Mouse (Mus musculus): ENCODE data around the gene Ciz1. TPM values are rescaled to one million over a fixed set of nuclear protein-coding genes. Genes with fewer than 3 reads are reported as not detected.

The Ciz1 gene
- total RNA-seq, 2 experiments from 2014 or later: 89.7 to 90.1 TPM

DNA sequence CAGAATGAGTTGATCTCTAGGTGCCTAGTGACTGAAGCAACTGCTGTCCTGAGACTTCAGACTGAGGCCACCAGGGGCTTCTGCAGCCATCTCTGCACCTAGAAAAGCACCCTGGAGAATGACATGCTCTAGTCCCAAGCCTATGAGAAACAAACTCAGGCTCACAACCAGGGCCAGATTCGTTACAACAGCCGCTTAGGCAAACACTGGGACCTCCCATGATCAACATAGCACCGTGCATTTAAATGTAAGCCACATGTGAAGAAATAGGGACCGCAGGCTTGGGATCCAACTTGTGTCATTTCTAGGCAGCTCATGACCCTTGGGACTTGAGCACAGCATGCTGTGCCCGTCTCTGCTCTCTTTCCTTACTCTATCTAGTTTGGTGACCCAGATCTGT lies 75.6 kb downstream of the Ciz1 start:
- Histone ChIP-seq H3K27ac (peak overlapping the region; percentile 5; the same call in 1 of the 2 replicates), H3K4me3 (peak overlapping the region; percentile 59)
- TF ChIP-seq CTCF (IDR thresholded peaks at IDR 0.05): no peak; the same call in 1 of the 2 replicates
- intact Hi-C loops (cut with DNase I): no loop called here
- DNase-seq (ENCODE audit: extremely low spot score in 1 of 2, low spot score in 2 of 2): no peak

DNA sequence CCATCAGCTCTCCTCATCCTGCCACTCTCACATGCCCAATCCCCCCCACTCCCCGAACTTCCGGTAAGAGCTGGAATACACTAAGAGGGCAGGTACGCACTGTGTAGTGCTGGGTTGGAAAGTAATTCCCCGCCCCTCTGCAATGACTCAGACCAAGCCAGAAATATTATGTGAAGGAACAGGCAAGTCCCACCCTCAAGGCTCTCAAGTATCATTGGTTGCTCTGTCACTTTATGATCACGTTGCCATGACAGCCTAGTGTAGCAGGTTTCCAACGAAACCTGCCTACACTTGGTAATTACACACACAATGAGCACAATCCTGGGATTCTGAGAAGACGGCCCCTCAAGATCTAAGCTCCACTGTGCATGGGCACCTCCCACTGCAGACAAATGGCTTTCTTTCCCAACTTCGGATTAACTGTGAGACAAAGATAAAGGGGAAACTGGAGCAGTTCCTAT lies 76.2 kb downstream of the Ciz1 start:
- Histone ChIP-seq H3K4me3 (peak overlapping the region; percentile 59), H3K27ac (peak overlapping the region; percentile 72)
- DNase-seq (ENCODE audit: extremely low spot score in 1 of 2, low spot score in 2 of 2): peak; percentile 47 to 65
- intact Hi-C loops (cut with DNase I): no loop called here
- no peak for TF ChIP-seq CTCF (IDR thresholded peaks at IDR 0.05)

DNA sequence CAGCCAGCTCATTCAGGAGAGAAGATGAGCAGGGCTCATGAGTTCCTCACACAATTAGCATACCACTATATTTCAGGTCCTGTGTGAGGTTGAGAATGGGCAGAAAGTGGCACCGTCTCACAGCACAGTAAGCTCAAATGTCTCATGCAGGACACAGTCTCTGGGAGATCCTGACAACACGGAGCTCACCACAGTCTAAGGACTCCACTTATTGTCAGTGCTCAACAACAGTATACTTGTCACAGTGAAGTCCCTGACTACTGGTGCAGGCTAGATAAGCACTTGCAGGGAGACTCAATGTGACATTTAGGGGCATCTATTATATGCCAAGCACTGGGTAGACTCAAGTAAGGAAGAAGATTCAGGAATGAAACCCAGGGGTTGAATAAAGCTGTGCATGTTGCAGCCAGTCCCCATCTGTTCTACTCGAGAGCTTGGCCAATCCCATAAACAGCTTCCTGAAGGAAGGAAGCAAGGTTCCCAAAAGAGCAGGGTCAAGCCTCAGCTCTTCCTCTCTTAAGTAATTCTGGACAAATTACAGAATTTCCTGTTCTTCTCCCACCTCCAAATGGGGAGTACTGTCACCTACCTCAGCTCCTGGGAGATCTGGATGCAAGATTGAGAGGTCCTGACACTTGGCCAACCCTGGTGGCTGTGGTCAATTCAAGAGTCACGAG lies 77.2 kb downstream of the Ciz1 start:
- no peak for TF ChIP-seq CTCF (IDR thresholded peaks at IDR 0.05)
- intact Hi-C loops (cut with DNase I): no loop called here
- DNase-seq (ENCODE audit: extremely low spot score in 1 of 2, low spot score in 2 of 2): no peak
- Histone ChIP-seq H3K4me3 (peak overlapping the region; percentile 59), H3K27ac (peak overlapping the region; percentile 72; the same call in 1 of the 2 replicates)

Small RNA genes lying within 50 kb of the gene (microRNA-seq; reads per million reads assigned to microRNA genes)
- gene Gm23363 (0.24 to 1.4 reads per million in 2 experiments), gene Mir199b (0 to 0.48 reads per million in 2 experiments)

Other genes starting within 250 kb of the Ciz1 start
- gene Prrc2b, start 201.2 kb upstream of the Ciz1 start, total RNA-seq (2021): 100 to 1,000 TPM; 268 to 280 TPM
- 10 to 100 TPM; 23.7 to 25.3 TPM for gene Pomt1, start 115.7 kb upstream of the Ciz1 start, total RNA-seq (2021)
- 10 to 100 TPM; 45.9 to 47.1 TPM for gene Uck1, start 92.2 kb upstream of the Ciz1 start, total RNA-seq (2021)
- gene Golga2, start 64.9 kb upstream of the Ciz1 start, total RNA-seq (2021): 10 to 100 TPM; 83.2 to 86.4 TPM
- gene Swi5, start 64.3 kb upstream of the Ciz1 start, total RNA-seq (2021): 100 to 1,000 TPM; 186 to 193 TPM
- gene Dnm1, start 1.0 kb downstream of the Ciz1 start, total RNA-seq (2021): 1,000 to 10,000 TPM; 1,259 to 1,310 TPM
- gene 1110008P14Rik, start 29.6 kb downstream of the Ciz1 start, total RNA-seq (2021): 100 to 1,000 TPM; 341 to 349 TPM
- 10 to 100 TPM in 1 of 2 experiments, under 1 TPM in 1; 0.44 to 19.4 TPM for gene Lcn2, start 35.9 kb downstream of the Ciz1 start, total RNA-seq (2021)
- gene Ptges2, start 43.6 kb downstream of the Ciz1 start, total RNA-seq (2021): 10 to 100 TPM; 47.2 to 47.8 TPM
- 1 to 10 TPM; 3.3 to 3.7 TPM for gene Naif1, start 98.1 kb downstream of the Ciz1 start, total RNA-seq (2021)
- 10 to 100 TPM; 65.2 to 79.1 TPM for gene Slc25a25, start 99.1 kb downstream of the Ciz1 start, total RNA-seq (2021)
- 10 to 100 TPM; 61.1 to 64.8 TPM for gene Fam102a, start 183.0 kb downstream of the Ciz1 start, total RNA-seq (2021)
- 10 to 100 TPM; 79.4 to 82.6 TPM for gene Dpm2, start 218.5 kb downstream of the Ciz1 start, total RNA-seq (2021)
- gene Pip5kl1, start 222.5 kb downstream of the Ciz1 start, total RNA-seq (2021): 10 to 100 TPM; 10.1 to 14.1 TPM
- 1 to 10 TPM in 1 of 2 experiments, under 1 TPM in 1; 0.75 to 1.1 TPM for gene 9430097D07Rik, start 223.4 kb downstream of the Ciz1 start, total RNA-seq (2021)
- 10 to 100 TPM; 37.2 to 38.0 TPM for gene St6galnac4, start 234.8 kb downstream of the Ciz1 start, total RNA-seq (2021)
- 100 to 1,000 TPM; 122 to 133 TPM for gene St6galnac6, start 247.4 kb downstream of the Ciz1 start, total RNA-seq (2021)

Measured in left cerebral cortex, adult 2 months (tissue).